Comparison of ENCODE assay signal across 9 mouse cellular contexts in genomic region chr12:25871001-25871461, GRCm38 (mm10).
DNase-seq lines count a peak whose midpoint lies in the region; ATAC-seq and TF ChIP-seq lines count a peak whose summit lies in the region.
"Had no signal": no experiment of that assay in that cellular context is flagged by ENCODE, and none has a peak within 500 bp of the region (broad histone marks: within the 10 kb centered on the region; RNA-seq: fewer than 3 reads in every experiment).

No protein-coding gene starts in this region.

- H3K4me2 ChIP-seq in embryonic facial prominence, embryonic 12.5 days (replicated peaks), result no peak overlapping the region
- H3K4me2 ChIP-seq in midbrain, embryonic 14.5 days (ENCODE audit: low read length), result peak overlapping the region; percentile 43

- WGBS in embryonic facial prominence, embryonic 12.5 days, result 52% methylated on average over 11 of the region's 11 CpGs
- WGBS in midbrain, embryonic 14.5 days, result 17% methylated on average over 11 of the region's 11 CpGs

- 0 out of 2 replicates have a peak, but pooled peaks cover 5% of the 10 kb centered on the region for H3K4me1 ChIP-seq in embryonic facial prominence, embryonic 12.5 days
- peaks cover 12% of the 10 kb centered on the region; the same call in 1 of the 2 replicates for H3K4me1 ChIP-seq in midbrain, embryonic 14.5 days (ENCODE audit: control insufficient read depth, insufficient read depth, low read length)

- no peaks in the 10 kb centered on the region for H3K36me3 ChIP-seq in embryonic facial prominence, embryonic 12.5 days
- no peaks in the 10 kb centered on the region for H3K36me3 ChIP-seq in midbrain, embryonic 14.5 days (ENCODE audit: control insufficient read depth, insufficient read depth, low read length)

- H3K27ac ChIP-seq in embryonic facial prominence, embryonic 12.5 days, result no peak overlapping the region
- H3K27ac ChIP-seq in midbrain, embryonic 14.5 days (replicated peaks; ENCODE audit: low read depth, low read length), result peak overlapping the region; percentile 74

- no peak for TF ChIP-seq POLR2A in brain, embryonic 14.5 days (IDR thresholded peaks at IDR 0.05; ENCODE audit: borderline replicate concordance, extremely low read depth, insufficient read depth, insufficient read length, poor library complexity, severe bottlenecking)

- no peak for TF ChIP-seq CTCF in brain, embryonic 14.5 days (IDR thresholded peaks at IDR 0.05; ENCODE audit: borderline replicate concordance, extremely low read depth, insufficient read depth, insufficient read length)

- H3K27me3 ChIP-seq in embryonic facial prominence, embryonic 12.5 days, result no peaks in the 10 kb centered on the region
- no peaks in the 10 kb centered on the region for H3K27me3 ChIP-seq in midbrain, embryonic 14.5 days (ENCODE audit: control insufficient read depth, insufficient read depth, low read length)

- no peaks in the 10 kb centered on the region for H3K9me3 ChIP-seq in embryonic facial prominence, embryonic 12.5 days
- H3K9me3 ChIP-seq in midbrain, embryonic 14.5 days (ENCODE audit: control insufficient read depth, low read length), result no peaks in the 10 kb centered on the region

- peak; percentile 98 for DNase-seq in brain, embryonic 14.5 days (ENCODE audit: low read depth)
- peak; percentile 82 for DNase-seq in layer of hippocampus, adult 11-12 months (ENCODE audit: low spot score)
- DNase-seq in midbrain, embryonic 14.5 days, result peak; percentile 89
- no peak for DNase-seq in kidney, postnatal 36 days
- DNase-seq in c-Kit-positive CD71-positive TER-119-positive erythroid progenitor cells, embryonic 14.5 days (ENCODE audit: low spot score), result no peak
- DNase-seq in lung, postnatal 10 days, result no peak

- H3K4me3 ChIP-seq in embryonic facial prominence, embryonic 12.5 days, result no peak overlapping the region
- H3K4me3 ChIP-seq in midbrain, embryonic 14.5 days (replicated peaks; ENCODE audit: low read depth, low read length), result no peak overlapping the region
- H3K4me3 ChIP-seq: myocyte had no signal

- no peak overlapping the region for H3K9ac ChIP-seq in embryonic facial prominence, embryonic 12.5 days
- peak overlapping the region; percentile 18; the same call in 1 of the 2 replicates for H3K9ac ChIP-seq in midbrain, embryonic 14.5 days (replicated peaks; ENCODE audit: low read length)

- 0 out of 2 replicates have a peak, but pooled peaks have one; percentile 41 for ATAC-seq in embryonic facial prominence, embryonic 12.5 days (ENCODE audit: insufficient number of reproducible peaks, insufficient read depth, low FRiP score, low TSS enrichment)
- peak; percentile 89 for ATAC-seq in midbrain, embryonic 14.5 days (ENCODE audit: low FRiP score, low TSS enrichment)
- ATAC-seq in megakaryocyte-erythroid progenitor cell, adult 5-6 weeks (replicated peaks; ENCODE audit: low FRiP score, low TSS enrichment, poor library complexity, severe bottlenecking), result no peak

Comparison
In these comparisons a context has a peak if more than half of its experiments do, and no peak if none do; other contexts are left out.
1. DNase-seq: peak in brain, embryonic 14.5 days (single experiment), layer of hippocampus, adult 11-12 months (single experiment) and midbrain, embryonic 14.5 days (single experiment); none in kidney, postnatal 36 days (0 of 2), c-Kit-positive CD71-positive TER-119-positive erythroid progenitor cells, embryonic 14.5 days (single experiment) and lung, postnatal 10 days (single experiment).